Mouse (Mus musculus): ENCODE measurements around the gene Dnajc11.

GRCm38 (mm10) chr4:151900735-151901134 lies 32.8 kb upstream of the Dnajc11 start:
- no peak for TF ChIP-seq TAL1 (IDR thresholded peaks at IDR 0.05; ENCODE audit: low read length)
- TF ChIP-seq GATA1 (IDR thresholded peaks at IDR 0.05; ENCODE audit: low read length) = no peak

All from erythroblast, embryonic 14.5 days (primary cell).